ENCODE assay signal across 23 mouse cellular contexts in genomic region chr15:5625367-5625766, GRCm38 (mm10).
DNase-seq lines count a peak whose midpoint lies in the region; ATAC-seq and TF ChIP-seq lines count a peak whose summit lies in the region.
"Had no signal": no experiment of that assay in that cellular context is flagged by ENCODE, and none has a peak within 500 bp of the region (broad histone marks: within the 10 kb centered on the region; RNA-seq: fewer than 3 reads in every experiment).

No protein-coding gene starts in this region.

- CTCF ChIA-PET in Patski (lab: Charles Lee), result interaction anchor here (0.7 to 1.2 kb wide), 3 partner anchors 11 to 89 kb away, joined by 3 to 4 read pairs (median 3); no protein-coding TSS in a partner anchor

- peak; percentile 41 for ATAC-seq in CD4-positive, CD25-positive, alpha-beta regulatory T cell, adult 4 months
- ATAC-seq in Patski, result peak; percentile 67
- ATAC-seq: activated CD4-positive, CD25-positive, alpha-beta regulatory T cell, adult 4 months; forebrain, embryonic 13.5 days; forebrain, embryonic 16.5 days; hindbrain, embryonic 16.5 days; inflammation-experienced regulatory T-cells, adult 6 months had no signal

- in situ Hi-C loops in Patski (cut with MboI; ENCODE audit: low pct_unique_long_range_greater_than_20kb), result no loop called here

- peak; percentile 9 for DNase-seq in kidney, adult 9 months
- DNase-seq in kidney, postnatal 25 days, result no peak
- DNase-seq in Patski (ENCODE audit: low read depth, low spot score), result peak; percentile 60
- no peak for DNase-seq in left cerebral cortex, postnatal 10 days (ENCODE audit: extremely low spot score in 1 of 2, low spot score in 2 of 2)
- DNase-seq in gastrocnemius, adult 18-20 months (ENCODE audit: low spot score), result no peak
- DNase-seq: adrenal gland, adult 8-10 months; adrenal gland, postnatal 25 days; cerebellum, adult 11-12 months; cerebellum, adult 8-10 months; cerebellum, postnatal 10 days; cerebellum, postnatal 36 days; embryo, embryonic 11 days; gastrocnemius, adult 2 months; gastrocnemius, postnatal 14 days; heart, adult 11 months had no signal

- POLR2A ChIA-PET in Patski (lab: Charles Lee), result no interaction called here

- intact Hi-C loops in left cerebral cortex, postnatal 10 days (cut with DNase I), result no loop called here

- no peaks in the 10 kb centered on the region for H3K27me3 ChIP-seq in Patski
- H3K27me3 ChIP-seq: embryonic facial prominence, embryonic 13.5 days; forebrain, embryonic 13.5 days; hindbrain, embryonic 13.5 days had no signal

- TF ChIP-seq CTCF in Patski (IDR thresholded peaks at IDR 0.05), result no peak

Comparison
In these comparisons a context has a peak if more than half of its experiments do, and no peak if none do; other contexts are left out.
1. DNase-seq: peak in kidney, adult 9 months (single experiment) and Patski (single experiment); none in kidney, postnatal 25 days (0 of 2), left cerebral cortex, postnatal 10 days (0 of 2) and gastrocnemius, adult 18-20 months (single experiment).